Mouse (Mus musculus) gastrocnemius, adult 8-10 months (tissue): ENCODE data around the gene Zfp708. TPM values are rescaled to one million over a fixed set of nuclear protein-coding genes. Genes with fewer than 3 reads are reported as not detected.
A peak's percentile ranks its signal among the peaks of the same experiment; 100 is the strongest.
"Not testable (repeated sequence)": the region's sequence is repeated elsewhere in the genome, so short reads cannot be mapped to it uniquely, and the experiment has no call there.

Experiments used
- DNase-seq, 2 experiments: peaks; one replicate each; pipeline ENCODE4 v3.0.0; 2022; ENCODE audit warnings: low spot score in 2 of 2
- total RNA-seq, 4 experiments: library from RNA; stranded (reverse); gene quantifications; 2 replicates each; pipeline ENCODE4 v1.2.4; 2022

The Zfp708 gene
- total RNA-seq = 1 to 10 TPM; 1.6 to 2.3 (median 1.9) TPM

- no peak for DNase-seq
Observed at GRCm38 (mm10) chr13:67097876-67098275, at the start of gene Zfp708. Gene Zfp708, minus strand, starts transcription at chr13:67097976.

GRCm38 (mm10) chr13:67128038-67128721 lies 30.4 kb upstream of the Zfp708 start:
- DNase-seq = peak; percentile 60 to 63

GRCm38 (mm10) chr13:67127507-67127906 lies 29.7 kb upstream of the Zfp708 start:
- DNase-seq = not testable (repeated sequence)

GRCm38 (mm10) chr13:67124460-67124859 lies 26.7 kb upstream of the Zfp708 start:
- no peak for DNase-seq

GRCm38 (mm10) chr13:67121360-67121759 lies 23.6 kb upstream of the Zfp708 start, which contains the start of gene Zfp759:
Gene Zfp759, plus strand, starts transcription at chr13:67121660.
- DNase-seq = not testable (repeated sequence)

GRCm38 (mm10) chr13:67116163-67116562 lies 18.4 kb upstream of the Zfp708 start, which contains the start of gene Rslcan18:
Gene Rslcan18, minus strand, starts transcription at chr13:67116263.
- not testable (repeated sequence) for DNase-seq

GRCm38 (mm10) chr13:67113287-67113686 lies 15.5 kb upstream of the Zfp708 start:
- DNase-seq = no peak

- DNase-seq = no peak
Observed at GRCm38 (mm10) chr13:67112096-67112495, 14.3 kb upstream of the Zfp708 start.

GRCm38 (mm10) chr13:67108821-67109206 lies 11.0 kb upstream of the Zfp708 start:
- DNase-seq = peak in 1 of 2 experiments; percentile 9

GRCm38 (mm10) chr13:67108194-67108820 lies 10.5 kb upstream of the Zfp708 start, which contains the start of gene Gm28557:
Gene Gm28557, minus strand, starts transcription at chr13:67108604.
- DNase-seq = peak; percentile 85 to 86

- no peak for DNase-seq
Observed at GRCm38 (mm10) chr13:67107681-67108080, 9.9 kb upstream of the Zfp708 start.

GRCm38 (mm10) chr13:67090154-67090553 lies 7.6 kb downstream of the Zfp708 start:
- no peak for DNase-seq

- no peak for DNase-seq
Observed at GRCm38 (mm10) chr13:67081946-67082345, 15.8 kb downstream of the Zfp708 start.

- DNase-seq = peak; percentile 69 to 78
Observed at GRCm38 (mm10) chr13:67081142-67081713, 16.5 kb downstream of the Zfp708 start.

GRCm38 (mm10) chr13:67077244-67077643 lies 20.5 kb downstream of the Zfp708 start:
- DNase-seq = no peak

GRCm38 (mm10) chr13:67072786-67073185 lies 25.0 kb downstream of the Zfp708 start:
- no peak for DNase-seq

- no peak for DNase-seq
Observed at GRCm38 (mm10) chr13:67065386-67065785, 32.4 kb downstream of the Zfp708 start.

- DNase-seq = no peak
Observed at GRCm38 (mm10) chr13:67062427-67062826, 35.3 kb downstream of the Zfp708 start.

- peak; percentile 86 to 87 for DNase-seq
Observed at GRCm38 (mm10) chr13:67060786-67061358, 36.9 kb downstream of the Zfp708 start, which contains the start of gene Zfp712. Gene Zfp712, minus strand, starts transcription at chr13:67061170.

GRCm38 (mm10) chr13:67060161-67060785 lies 37.5 kb downstream of the Zfp708 start:
- DNase-seq = no peak
